Mouse (Mus musculus) layer of hippocampus, adult 9-10 months (tissue): ENCODE results near the gene Ncoa3.
A peak's percentile ranks its signal among the peaks of the same experiment; 100 is the strongest.
"Not testable (repeated sequence)": the region's sequence is repeated elsewhere in the genome, so short reads cannot be mapped to it uniquely, and the experiment has no call there.

Source experiments
- DNase-seq: peaks from one replicate; pipeline ENCODE4 v3.0.0; 2022; ENCODE audit warnings: low spot score

Gene Ncoa3

DNA sequence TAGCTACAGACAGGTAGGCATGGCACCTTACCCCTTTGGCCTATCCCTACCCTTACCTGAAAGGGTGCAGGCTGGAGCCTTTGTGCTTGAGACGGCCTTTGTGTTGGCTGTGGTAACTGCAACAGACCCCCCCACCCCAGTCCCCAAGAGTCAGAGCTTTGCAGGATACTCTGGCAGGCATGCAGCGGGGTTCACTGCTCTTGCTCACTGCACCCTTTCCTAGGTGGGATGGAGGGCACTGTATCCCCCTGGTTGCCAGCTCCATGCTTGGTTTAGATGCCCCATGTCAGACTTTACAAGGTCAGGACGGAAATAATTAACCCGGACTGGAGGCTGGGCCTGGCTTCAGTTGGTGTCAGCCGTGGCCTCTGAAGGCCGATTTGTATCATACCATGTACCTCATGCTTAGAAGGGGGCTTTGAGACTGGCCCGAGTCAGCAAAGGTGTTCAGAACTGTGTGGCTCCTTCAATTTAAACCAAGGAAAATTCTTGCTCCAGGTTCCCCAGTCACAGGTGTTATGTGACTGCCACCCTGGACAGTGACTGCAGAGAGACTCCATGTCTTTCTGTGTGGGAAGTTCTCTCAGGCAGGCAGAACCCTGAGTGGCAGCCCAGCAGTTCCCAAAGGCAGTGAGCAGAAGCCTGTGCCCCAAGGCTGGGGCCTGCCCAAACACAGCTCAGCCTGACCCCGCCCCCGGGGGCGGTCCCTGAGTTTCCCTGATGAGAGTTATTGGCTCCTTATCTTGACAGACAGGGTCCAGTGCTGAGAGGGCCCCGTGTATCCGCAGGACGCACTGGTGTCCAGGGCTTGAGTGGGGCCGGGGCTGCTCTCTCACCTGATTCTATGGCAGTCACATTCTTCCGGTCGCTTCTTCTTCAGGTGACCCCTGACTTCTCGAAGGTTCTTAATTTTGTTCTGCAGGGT is 87.8 kb downstream of the Ncoa3 start:
- no peak for DNase-seq

DNA sequence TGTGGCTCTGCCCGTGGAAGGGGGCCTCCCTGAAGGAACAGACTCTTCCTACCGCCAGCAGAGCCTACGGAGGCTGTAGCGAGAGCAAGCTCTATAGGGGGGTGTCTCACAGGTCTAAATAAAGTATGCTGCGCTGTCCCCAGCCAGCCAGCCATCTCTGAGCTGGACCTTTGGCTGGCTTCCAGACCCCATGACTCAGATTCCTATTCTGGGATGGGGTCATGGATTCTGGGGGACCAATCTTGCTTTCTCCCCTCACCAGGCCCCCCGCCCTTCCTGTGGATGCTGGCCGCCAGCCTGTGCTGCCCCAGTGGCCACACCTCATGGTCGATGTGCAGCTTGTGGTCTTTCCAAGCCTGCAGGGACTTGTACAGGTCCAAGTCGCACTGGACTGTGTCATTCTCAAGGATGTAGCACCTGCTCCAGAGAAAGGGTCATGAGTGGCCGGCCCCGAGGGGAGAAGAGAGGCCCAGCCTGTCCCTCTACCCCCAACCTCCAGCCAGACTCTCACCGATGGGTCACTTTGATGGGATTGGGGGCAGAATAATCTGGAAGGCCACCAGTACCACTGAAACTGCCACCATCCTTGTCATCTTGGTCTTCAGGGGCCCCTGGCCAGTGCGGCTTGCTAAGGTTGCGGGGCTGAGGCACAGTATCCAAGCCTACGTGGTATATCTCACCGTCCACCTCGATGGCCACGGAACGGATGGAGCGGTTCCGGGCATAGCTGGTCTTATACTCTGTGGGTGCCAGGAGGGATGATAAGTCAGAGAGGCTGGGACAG is 88.7 kb downstream of the Ncoa3 start:
- DNase-seq, result no peak

DNA sequence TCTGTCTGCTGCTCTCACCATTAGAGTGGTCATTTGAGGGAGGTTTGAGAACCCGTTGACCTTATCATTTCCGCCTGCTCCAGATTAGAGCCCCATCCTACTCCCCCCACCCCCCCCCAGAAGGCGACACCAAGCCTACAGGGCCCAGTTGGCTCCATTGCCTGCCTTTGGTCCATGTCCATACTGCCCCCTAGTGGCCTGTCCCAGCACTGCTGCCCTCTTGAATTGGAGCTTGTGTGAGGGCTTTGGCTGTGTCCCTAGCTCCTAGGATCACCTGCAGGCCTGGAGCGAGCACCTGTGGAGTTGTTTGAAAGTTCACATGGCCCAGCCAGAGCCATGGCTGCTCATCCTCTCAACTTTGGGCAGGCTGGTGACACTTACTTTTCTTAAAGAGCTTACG is 89.8 kb downstream of the Ncoa3 start:
- DNase-seq, result peak; percentile 57

DNA sequence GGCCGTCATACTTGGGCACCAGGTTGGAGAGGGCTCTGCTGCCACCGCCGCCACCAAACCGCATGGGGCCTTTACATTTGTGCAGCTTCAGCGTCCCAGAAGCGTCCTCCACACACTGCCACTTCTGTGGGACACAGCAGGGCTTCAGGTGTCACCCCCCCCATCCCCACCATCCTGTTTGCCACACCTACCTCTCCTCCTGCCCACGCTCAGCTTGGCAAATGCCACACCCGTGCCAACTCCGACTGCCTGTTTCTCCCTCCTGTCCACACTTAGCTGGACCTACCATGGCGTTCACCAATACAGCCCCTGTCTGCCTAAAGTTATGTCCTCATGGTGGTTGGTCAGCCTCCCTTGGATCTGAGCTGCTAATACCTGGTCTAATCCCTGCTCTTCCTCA is 90.2 kb downstream of the Ncoa3 start:
- DNase-seq, result no peak

DNA sequence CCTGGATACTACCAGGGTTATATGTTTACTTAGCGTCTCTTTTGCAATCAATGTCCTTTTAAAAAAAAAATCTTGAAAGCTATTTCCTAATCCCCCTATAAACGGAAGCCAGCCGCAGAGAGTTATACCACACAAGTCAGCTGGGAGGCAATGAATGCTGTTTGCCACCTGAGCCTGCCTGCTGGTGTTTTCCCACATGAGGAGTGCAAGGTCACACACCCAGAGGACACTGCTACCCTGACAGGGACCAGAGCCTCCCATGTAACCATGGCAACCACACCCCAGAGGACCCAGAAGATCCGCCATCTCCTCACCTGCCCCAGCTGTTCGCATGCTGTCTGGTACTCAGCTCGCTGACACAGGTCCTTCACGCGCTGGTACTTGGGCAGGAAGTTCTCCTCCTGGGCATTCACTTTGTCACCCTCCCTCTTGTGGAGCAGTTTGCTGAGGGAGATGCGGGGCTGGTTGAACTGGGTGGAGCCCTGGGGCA is 91.2 kb downstream of the Ncoa3 start:
- DNase-seq, result no peak

DNA sequence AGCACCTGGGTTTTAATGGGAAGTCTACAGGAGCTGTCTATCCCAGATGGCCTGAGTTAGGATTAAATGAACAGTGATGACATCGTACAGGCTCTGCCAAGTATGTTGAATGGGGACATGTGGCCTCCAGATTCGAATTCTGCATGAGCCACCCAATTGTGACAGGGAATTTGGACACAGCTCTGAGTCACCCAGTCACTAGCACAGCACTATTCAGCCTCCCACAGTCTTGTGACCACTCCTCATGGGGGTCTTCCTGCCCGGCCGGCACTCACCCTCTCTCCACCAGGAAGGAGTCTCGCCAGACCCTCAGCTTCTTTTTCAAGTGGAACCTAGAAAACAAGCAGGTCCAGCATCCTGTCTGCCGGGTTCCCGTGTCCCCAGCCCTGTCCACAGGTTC is 91.7 kb downstream of the Ncoa3 start:
- no peak for DNase-seq

DNA sequence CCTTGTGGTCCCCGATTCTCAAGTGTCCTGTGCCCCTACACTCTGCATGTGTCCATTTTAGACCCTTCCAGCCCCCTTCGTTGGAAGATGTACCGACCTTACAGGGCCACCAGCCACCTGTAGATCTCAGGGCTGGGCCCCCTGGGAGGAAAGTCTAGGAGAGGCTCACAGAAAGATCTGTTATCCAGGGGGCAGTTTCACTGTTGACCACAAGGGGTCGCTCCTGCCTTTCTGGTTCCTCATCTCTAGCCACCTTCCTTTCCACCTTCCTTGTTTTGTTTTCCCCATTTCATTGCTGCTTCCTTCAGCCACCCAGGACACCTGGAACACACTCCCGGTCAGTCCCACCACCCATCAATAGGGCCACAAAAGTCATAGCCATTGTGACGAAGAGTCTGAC is 92.5 kb downstream of the Ncoa3 start:
- DNase-seq, result not testable (repeated sequence)

DNA sequence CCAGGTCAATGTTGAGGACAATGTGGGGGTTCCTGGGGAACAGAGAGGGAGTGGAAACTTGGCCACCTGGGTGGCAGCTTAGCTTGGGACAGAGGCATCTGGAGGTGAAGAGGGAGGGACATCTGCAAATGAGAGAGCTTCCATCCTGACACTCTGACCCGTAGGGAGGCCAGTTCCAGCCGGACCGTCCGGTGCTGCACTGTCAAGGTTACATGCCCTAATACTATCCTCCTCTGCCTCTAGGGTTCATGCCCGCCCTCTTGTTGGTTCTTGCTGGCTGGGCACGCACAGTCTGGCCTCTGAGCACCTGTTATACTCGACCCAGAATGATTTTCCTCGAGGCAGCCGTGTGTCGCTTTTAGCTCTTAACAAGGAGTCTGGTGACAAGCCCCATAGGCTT is 93.3 kb downstream of the Ncoa3 start:
- no peak for DNase-seq

DNA sequence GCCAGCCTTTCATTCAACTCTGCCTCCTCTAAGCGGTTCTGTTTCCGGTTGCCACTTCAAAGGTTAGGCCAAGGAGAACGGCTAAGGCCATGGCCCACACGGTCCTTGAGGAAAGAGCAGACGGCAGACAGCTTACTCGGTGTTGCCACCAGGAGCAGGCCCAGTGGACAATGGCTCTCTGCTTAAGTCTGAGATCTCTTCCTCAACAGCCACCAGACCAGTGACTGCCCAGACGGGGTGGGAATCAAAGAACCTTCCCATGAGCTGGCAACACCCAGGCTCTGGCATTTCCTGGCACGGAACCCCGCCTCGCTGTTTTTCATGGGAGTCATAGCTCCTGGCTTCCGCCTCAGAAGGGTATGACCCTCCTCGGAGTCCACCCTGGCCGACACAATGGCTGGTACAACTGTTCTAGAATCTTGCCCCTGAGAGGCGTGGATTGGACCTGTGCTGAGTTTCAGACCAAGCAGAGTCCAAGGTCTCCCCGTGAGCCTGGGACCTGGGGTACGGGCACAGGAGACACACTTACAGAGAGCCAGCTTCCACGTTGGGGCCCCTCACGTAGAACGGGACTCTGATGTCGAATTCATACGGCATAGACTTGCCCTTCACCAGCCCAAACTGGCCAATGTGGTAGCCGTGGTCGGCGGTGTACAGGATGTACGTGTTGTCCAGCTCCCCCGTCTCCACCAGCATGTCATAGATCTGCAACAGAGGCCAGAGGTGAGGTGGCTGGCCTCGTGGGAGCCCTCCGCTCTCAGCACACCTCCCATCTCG is 94.2 kb downstream of the Ncoa3 start:
- no peak for DNase-seq

DNA sequence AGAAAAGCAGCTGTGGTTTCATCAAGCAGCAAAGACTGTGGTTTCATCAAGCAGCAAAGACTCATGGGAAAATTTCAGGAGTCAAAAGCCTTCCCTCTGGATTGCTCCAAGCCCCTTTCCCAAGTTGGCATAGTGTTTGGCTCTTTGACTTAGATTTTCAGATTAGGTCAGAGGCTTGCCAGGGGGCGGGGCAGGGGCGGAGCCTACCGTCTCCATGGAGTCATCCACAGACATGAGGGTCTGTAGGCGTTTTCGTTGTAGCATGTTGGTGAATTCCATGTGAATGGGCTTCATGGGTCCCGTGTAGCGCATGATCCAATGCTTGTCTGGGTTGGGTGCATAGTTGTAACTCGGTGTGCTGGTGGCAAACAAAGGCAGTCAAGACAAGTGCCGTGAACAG is 96.6 kb downstream of the Ncoa3 start:
- DNase-seq, result no peak

DNA sequence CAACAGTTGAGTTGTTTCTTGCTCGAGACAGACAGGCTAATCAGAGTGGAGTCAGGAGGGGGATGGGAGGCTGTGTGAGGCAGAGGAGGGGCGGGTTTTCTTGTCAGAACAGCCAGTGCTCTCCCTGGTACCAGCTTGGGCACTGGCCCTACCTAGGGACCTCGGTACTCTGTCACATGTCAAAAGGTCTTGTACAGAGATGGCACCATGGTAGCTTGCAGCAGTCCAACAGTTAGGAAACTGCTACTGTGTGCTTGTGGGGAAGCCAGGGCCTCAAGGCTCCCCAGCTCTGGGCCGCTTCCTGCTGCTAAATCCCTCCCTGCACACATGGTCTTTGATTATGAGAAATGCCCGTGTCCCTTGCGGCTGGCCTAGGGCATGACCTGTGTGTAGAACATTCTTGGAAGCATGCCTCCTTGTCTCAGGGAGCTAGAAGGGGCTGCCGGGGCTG is 97.7 kb downstream of the Ncoa3 start:
- DNase-seq, result no peak

DNA sequence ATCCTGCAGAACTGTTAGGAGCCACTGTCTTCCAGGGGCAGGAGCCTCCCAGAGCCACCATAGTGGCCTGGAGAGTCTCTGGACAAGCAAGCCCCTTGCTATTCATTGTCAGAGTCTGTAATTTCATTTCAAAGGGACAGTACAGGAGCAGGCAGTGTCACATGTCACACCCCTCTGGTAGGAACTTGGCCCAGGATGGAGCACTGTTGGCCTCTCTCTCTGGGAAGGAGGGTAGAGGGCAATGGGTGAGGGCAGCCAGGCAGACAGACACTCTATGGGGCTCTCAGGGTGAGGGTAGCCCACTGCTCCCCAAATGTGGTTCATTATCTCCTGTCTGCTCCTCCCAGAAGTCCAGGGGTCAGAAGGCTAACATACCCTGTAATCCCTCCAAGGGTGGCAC is 99.2 kb downstream of the Ncoa3 start:
- no peak for DNase-seq

DNA sequence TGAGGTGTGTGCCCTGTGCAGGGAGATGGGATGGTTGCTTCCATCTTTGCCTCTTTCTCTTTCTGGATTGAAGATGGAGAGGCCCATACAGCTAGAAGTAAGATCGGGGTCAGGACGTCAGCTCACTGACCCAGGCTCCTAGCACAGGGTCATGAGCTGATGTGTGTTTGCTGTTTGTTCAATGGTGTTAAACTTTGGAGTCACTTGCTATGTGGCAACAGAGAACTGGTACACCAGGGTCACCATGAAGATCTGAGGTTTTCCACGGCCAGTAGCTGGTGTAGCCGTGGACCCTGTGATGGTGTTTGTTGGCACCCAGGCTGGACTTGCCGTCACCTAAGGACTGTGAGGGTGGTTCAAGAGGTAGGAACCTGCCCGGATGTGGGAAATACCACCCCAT is 100.0 kb downstream of the Ncoa3 start:
- DNase-seq, result no peak

DNA sequence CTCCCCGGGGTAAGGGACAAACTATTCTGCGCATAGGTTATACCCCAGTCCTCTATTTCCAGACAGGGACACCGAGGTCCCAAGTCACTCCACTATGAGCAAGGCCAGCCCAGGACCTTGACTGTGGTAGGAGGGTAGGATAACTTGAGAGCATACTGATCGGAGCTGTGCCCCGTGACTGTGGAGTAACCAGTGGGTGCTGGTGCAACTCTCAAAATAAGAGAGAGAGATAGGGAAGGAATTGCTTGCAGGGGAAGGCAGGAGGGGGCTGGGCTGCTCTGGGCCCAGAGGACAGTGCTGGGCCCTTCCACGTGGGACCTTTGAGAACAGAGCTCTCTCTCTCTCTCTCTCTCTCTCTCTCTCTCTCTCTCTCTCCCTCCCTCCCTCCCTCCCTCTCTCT is 103.9 kb downstream of the Ncoa3 start:
- no peak for DNase-seq

DNA sequence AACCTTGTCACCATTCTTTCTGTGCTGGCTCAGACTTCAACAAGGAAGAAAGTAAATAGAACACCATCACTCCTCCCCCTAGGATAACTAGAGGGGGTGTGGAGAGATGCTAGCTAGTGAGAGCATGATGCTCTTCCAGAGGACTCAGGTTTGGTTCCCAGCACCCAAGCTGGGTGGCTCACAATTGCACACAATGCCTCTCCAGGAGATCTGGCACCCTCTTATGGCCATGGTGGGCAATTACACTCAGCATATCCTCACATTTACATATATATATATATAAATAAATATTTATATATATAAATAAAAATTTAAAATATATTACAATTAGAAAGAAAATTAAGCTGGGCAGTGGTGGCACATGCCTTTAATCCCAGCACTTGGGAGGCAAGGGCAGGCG is 104.4 kb downstream of the Ncoa3 start:
- DNase-seq, result no peak

DNA sequence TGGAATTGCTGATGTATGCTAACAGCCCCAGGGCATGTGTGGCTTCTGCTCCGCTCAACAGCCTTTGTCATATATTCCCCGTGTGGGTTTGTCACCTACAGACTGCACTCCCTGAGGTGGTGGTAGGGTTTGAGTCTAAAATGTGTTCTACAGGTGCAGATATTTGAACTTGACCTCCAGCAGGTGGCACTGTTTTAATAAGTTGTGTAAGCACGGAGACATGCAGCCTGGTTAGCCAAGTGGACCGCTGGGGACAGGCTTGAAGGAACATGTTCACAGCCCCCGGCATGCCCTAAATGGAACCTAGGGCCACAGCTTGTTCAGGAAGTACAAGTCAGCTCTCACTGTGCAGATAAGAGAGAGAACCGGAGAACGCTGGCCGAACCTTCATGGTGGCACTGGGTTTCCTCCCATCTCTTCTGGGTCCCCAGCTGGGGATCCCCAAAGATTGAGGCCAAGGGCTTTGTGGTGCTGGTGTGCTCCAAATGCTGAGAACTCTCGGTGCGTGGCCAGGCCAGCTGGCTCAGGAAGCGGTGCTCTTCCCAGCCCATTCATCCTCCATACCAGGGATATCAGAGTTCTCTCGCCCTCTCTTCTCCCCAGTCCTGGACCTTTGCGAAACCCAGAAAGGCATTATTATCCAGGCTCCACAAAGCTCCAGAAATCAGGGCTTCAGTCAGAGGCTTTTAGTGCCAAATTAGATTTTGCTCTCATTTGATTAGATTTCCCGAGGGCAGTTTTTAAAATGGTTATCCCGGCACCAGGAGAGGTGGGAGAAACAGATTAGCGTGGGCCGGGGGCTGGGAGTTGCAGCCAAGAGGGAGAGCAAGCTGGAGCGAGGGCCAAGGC is 105.2 kb downstream of the Ncoa3 start:
- DNase-seq, result no peak

DNA sequence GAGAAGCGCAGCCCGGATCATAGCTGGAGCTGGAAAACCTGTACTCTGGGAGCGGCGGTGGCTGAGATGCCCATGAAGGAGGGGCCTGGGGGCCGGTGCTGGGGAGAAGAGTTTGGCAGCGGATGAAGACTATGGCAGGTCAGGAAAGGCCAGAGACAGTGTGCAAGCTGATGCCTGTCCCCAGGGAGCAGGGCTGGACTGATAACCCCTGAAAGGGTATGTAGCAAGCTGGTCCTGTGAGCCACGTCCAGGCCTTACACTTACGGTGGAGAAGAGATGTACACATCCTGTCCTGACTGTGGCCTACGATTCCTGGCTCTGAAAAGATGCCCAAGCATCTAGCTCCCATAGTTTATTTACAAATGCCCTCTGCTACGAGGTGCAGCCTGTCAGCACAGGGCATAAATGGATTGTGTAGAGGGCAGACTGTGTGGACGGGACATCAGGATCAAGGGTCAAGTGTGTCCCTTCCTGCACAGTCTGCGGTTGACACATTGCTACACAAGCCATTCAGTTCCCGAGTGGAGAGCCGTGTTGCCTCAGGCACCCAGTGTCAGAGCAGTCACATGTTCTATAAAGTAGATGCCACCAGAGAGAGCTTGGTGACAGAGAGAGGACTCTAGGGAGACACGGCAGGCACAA is 106.0 kb downstream of the Ncoa3 start:
- DNase-seq, result no peak

DNA sequence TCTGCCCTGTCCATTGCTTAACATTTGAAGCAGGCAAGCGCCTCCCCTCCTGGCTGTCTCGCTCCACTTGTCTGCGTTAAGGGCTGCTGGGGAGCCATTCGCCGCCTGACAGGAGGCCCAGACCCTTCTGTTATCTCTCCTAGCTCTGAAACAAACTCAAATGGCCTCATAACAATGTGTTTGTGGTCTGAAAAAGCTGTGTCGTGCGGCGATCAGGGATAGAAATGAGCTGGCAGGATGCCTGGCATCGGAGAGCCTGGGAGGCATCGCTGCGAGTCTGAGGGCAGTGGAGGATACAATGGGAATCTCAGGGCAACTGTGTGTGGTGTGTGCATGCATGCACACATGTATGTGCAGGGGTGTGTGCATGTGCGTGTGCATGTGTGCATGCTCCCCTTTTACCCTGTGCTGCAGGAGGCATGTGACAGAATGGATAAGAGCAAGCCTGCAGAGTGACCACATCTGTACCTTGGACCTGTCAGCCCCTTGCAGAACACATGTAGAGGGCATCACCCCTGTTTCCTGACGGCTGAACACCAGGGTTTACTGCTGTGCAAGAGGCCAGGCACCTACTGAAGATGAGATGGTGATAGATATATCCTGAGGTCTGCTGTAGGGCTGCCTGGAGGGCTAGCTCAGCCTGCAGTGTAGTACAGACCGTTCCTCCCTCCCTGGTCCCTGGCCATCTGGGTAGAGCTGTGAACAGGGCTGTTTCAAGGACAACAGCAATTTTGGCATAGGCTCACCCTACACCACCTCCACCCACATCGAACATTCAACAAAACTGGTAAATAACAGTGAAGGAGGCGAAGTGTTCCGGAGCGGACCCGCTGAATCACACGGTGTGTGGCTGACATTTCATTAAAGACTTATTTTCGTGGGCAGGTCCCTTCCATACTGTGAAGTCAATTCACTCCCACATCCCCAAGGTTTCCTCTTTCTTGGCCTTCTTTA is 108.2 kb downstream of the Ncoa3 start:
- no peak for DNase-seq

DNA sequence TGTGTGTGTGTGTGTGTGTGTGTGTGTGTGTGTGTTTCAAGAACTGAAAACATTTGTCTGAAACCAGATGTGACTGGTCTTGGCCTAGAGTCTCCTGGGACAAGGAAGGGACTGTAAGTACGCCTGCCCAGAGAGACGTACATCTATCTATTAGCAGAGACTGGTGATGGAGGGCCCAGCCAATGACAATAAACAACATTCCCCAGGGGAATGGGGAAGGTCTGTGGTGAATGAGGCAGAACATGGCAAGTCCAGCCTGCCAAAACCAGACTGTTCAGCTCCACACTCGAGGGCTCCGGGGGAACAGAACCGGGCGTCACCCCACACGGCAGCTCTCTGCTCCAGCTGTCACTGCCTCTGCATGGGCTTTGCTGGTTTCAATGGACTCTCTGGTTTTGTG is 110.5 kb downstream of the Ncoa3 start:
- DNase-seq, result no peak

DNA sequence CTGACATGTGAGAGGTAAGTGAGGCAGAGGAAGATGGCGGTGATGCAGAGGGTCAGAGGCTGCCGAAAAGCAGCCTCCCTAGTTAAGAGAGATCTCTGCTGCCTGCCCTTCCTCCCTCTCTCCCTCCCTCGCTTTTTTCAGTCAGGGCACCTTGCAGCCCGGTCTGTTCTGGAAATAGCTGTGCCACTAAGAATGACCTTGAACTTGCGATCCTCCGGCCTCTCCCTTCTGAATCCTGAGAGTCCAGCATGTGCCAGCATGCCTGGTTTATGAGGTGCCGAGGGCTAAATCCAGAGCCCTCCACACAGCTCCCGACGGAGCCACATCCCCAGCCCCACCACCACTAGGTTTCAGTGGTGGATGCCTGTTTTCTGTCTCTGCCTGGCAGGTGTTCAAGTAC is 113.5 kb downstream of the Ncoa3 start:
- DNase-seq, result no peak
